Mouse (Mus musculus) lung, postnatal 14 days (tissue): Measurements from ENCODE around the gene Gm28043.

ENCODE experiments used
- DNase-seq: peaks from one replicate; pipeline ENCODE4 v3.0.0; 2021

The Gm28043 gene

DNA sequence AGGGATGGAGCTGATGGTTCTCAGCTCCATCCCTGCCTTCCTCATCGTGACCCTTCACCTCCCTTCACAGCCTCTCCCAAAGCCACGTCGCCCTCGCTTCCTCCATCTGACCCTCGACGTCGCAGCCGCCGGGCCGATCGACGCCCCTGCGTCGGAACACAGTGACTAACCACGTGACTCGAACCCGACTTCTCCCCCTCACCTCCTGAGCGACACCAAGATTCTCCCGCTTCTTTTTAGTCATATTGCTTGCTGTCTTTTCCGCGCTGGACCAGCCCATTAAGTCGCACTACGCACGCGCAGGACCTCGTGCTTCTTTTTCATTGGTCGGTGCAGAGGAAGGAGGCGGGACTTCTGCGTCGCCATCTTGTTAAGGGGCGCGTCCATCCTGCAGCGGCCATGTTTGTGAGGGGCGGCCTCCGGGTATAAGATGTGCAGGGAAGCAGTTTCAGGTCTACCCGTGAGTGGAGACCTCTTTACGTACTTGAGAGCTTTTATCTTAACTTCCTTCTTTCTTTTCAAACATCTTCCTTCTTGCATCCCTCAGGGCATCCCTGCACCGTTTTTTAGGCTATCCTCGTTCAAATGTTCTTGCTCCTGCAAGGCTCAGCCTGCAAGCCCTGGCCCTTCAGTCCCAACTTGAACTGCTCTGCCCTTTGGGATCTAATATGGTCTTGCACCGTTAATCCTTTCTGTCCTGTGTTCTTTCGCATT, 102.2 kb downstream of the Gm28043 start, which contains the start of gene Ccdc167:
Gene Ccdc167, minus strand, starts transcription at position 313 of the 714 bp plus-strand sequence.
- peak; percentile 96 for DNase-seq

GRCm38 (mm10) chr17:29718660-29719059, 104.0 kb downstream of the Gm28043 start:
- DNase-seq, result no peak

- DNase-seq, result no peak
Measured at GRCm38 (mm10) chr17:29719628-29720575, 105.2 kb downstream of the Gm28043 start.

GRCm38 (mm10) chr17:29720755-29721365, 106.2 kb downstream of the Gm28043 start:
- no peak for DNase-seq

DNA sequence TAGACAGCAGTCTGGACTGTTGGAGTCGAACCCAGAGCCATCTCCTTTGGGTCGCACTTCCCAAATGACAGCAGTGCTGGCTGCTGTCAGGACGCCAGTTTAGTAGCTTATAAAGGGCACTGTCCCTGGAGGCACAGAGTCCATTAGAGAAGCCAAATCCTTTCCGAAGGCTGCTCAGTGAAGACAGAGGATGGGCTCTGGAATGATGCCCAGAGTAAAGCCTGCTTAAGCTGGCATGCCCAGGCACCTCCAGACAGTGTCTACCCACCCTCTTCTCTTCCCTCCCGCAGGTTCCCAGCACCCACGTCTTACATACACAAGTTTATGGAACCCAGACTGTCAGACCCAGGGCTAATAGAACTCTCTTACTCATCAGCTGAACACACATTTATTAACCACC, 109.9 kb downstream of the Gm28043 start:
- DNase-seq, result no peak

DNA sequence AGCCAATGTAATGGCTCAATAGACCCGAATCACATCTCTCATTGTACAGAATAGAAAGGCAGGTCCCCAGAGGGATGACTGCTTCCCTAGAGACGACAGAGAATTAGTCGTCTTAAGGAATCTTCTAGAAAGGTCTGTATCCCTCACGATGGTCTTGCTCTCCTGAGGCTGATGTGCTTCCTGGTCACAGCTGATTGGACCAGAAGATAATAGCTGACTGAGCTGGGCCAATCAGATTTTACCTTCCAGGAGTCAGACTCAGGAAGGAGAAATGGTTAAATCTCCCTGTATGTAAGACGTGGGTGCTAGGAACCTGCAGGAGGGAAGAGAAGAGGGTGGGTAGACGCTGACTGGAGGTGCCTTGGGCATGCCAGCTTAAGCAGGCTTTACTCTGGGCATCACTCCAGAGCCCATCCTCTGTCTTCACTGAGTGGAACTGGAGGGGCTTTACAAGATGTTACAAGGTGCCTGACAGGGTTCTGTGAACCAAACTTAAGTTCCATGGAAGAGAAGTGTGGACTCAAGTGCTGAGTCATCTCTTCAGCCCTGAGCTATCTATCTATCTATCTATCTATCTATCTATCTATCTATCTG, 110.4 kb downstream of the Gm28043 start:
- no peak for DNase-seq

DNA sequence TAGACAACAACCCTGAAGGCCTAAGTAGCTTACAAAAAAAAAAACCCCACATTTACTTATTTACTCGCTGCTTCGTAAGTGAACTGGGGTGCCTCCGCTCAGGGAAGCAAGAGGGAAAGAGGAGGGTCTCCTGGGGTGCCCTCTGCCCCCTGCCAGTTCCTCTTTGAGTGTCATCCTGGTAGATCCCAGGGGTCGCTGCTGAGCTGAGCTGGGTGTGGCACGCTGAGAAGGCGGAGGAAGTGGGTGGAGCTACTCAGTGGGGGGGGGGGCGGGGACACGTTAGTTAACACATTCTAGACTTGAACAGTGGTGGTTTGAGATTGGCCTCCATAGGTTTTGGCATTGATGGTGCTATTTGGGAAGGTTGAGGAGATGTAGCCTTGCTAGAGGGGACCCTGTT, 113.4 kb downstream of the Gm28043 start:
- no peak for DNase-seq

DNA sequence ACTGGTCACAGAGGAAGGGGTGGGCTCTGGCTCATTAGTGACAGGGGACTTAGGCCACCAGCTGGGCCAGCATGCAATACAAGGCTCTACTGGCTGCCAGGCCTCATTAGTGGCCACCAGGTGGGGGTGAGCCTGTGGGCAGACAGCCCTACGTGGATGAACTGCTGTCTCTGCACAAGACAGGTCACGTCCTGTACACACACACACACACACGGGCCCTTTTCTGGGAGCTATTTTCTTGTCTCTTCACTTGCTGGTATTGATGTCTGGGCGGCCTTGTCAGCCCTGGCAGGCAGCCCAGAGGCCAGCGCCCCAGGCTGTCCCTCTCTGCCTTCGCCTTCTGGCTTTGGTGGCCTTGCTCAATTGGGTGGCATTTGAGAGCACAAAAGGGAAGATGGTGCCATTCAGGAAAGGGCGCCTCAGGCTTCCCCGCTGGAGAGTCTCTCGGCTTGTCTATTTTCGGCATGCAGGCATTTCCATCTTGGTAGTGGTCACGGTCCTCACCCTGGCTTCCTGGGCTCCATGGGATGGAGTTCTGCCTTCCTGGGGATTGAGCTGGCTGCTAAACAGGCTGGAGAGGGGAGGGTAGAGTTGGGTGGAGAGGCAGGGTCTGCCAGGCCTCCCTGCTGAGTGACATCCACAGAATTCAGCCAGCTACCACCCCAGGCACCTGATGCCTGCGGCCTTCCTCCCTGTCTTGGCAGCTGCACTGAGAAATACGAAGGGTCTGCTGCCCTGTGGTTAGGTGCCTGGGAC, 116.0 kb downstream of the Gm28043 start:
- no peak for DNase-seq

GRCm38 (mm10) chr17:29731266-29731952, 116.7 kb downstream of the Gm28043 start:
- DNase-seq, result no peak

DNA sequence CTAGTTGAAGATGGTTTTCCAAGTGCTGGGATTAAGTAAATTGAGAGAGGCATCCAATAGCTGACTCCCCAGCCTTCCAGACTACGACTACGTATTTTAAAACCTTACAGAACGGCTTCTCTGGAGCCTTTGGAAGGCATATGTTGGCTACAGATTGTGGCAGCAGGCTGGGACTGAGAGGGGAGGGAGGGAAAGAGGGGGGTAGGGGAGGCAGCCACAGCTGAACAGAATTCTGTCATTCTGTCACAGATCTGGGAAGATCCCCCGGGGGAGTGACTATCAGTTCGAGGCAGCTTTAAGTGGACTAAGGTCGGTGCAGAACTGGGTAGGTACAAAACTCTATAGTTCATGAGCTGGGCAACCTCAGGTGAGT, 117.3 kb downstream of the Gm28043 start:
- no peak for DNase-seq

DNA sequence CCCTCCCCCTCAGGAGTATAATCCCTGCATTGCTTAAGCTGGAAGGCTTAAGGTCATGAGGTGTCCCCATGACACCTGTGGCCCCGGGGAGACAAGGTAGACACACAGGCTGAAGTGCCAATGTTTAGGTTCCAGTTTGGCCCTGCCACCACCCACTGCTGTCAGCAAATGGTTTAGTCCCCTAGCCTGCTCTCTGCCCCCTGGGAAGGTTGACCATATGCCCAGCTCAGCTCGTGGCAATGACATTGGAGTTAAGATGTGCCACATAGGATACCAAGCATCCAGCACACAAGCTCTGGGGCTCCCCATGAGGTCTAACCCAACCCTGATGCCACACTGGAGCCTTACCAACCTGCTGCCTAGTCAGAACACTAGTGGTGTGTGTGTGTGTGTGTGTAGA, 117.8 kb downstream of the Gm28043 start:
- DNase-seq, result no peak

- DNase-seq, result no peak
Measured at GRCm38 (mm10) chr17:29736448-29737014, 121.9 kb downstream of the Gm28043 start.

GRCm38 (mm10) chr17:29737849-29738804, 123.5 kb downstream of the Gm28043 start:
- DNase-seq, result peak; percentile 57

GRCm38 (mm10) chr17:29747466-29747865, 132.8 kb downstream of the Gm28043 start:
- DNase-seq, result no peak
